Mouse (Mus musculus): Measurements from ENCODE around the gene Tecr. TPM values are rescaled to one million over a fixed set of nuclear protein-coding genes. Genes with fewer than 3 reads are reported as not detected.

Gene Tecr
- total and polyA plus RNA-seq, 2 experiments from 2014 or later = 327 to 380 TPM

GRCm38 (mm10) chr8:83534802-83535201, 73.0 kb downstream of the Tecr start:
- no peaks in the 10 kb centered on the region for H3K9me3 ChIP-seq (replicated peaks; ENCODE audit: control insufficient read depth, low read length)
- WGBS = 67% methylated on average over 2 of the region's 2 CpGs
- H3K27me3 ChIP-seq (ENCODE audit: control insufficient read depth, insufficient read depth, low read length) = no peaks in the 10 kb centered on the region
- TF ChIP-seq CTCF (IDR thresholded peaks at IDR 0.05; ENCODE audit: low read depth) (no peak), EP300 (IDR thresholded peaks at IDR 0.05; ENCODE audit: low read depth) (no peak)
- ATAC-seq (ENCODE audit: insufficient read depth, low read depth) = no peak
- no peak for DNase-seq (ENCODE audit: low spot score)
- H3K4me2 ChIP-seq (ENCODE audit: low read depth, low read length) = no peak overlapping the region
- no peak overlapping the region for H3K4me3 ChIP-seq (ENCODE audit: low read depth, low read length)
- H3K4me1 ChIP-seq (ENCODE audit: control insufficient read depth, insufficient read depth) = no peaks in the 10 kb centered on the region
- no peak overlapping the region for H3K27ac ChIP-seq (ENCODE audit: low read depth)
- no peaks in the 10 kb centered on the region for H3K36me3 ChIP-seq (replicated peaks; ENCODE audit: control insufficient read depth, insufficient read depth, low read length)
- no peak overlapping the region for H3K9ac ChIP-seq (replicated peaks; ENCODE audit: low read depth, low read length)

Other genes starting within 250 kb of the Tecr start
- gene Clgn, start 218.1 kb downstream of the Tecr start, total RNA-seq (2014; rRNA removed; ENCODE audit: low replicate concordance) = not detected in 2 replicates
- not detected in 2 replicates for gene Clgn, start 218.1 kb downstream of the Tecr start, polyA plus RNA-seq (2015; fragmentation: Nextera tagmentation; extraction: Ambion mirVana)
- gene Scoc, start 149.6 kb downstream of the Tecr start, total RNA-seq (2014; rRNA removed; ENCODE audit: low replicate concordance) = 18.3 and 39.8 TPM in 2 replicates
- 65.8 and 78.6 TPM in 2 replicates for gene Scoc, start 149.6 kb downstream of the Tecr start, polyA plus RNA-seq (2015; fragmentation: Nextera tagmentation; extraction: Ambion mirVana)
- gene Olfr370, start 72.2 kb downstream of the Tecr start, total RNA-seq (2014; rRNA removed; ENCODE audit: low replicate concordance) = not detected in 2 replicates
- gene Olfr370, start 72.2 kb downstream of the Tecr start, polyA plus RNA-seq (2015; fragmentation: Nextera tagmentation; extraction: Ambion mirVana) = not detected in 2 replicates
- gene Ndufb7, start 41.3 kb downstream of the Tecr start, total RNA-seq (2014; rRNA removed; ENCODE audit: low replicate concordance) = 431 and 682 TPM in 2 replicates
- 1,145 and 1,161 TPM in 2 replicates for gene Ndufb7, start 41.3 kb downstream of the Tecr start, polyA plus RNA-seq (2015; fragmentation: Nextera tagmentation; extraction: Ambion mirVana)
- gene Dnajb1, start 222 bp upstream of the Tecr start, total RNA-seq (2014; rRNA removed; ENCODE audit: low replicate concordance) = 17.6 and 21.3 TPM in 2 replicates
- 23.3 and 26.7 TPM in 2 replicates for gene Dnajb1, start 222 bp upstream of the Tecr start, polyA plus RNA-seq (2015; fragmentation: Nextera tagmentation; extraction: Ambion mirVana)
- gene Gipc1, start 44.7 kb upstream of the Tecr start, total RNA-seq (2014; rRNA removed; ENCODE audit: low replicate concordance) = 82.2 and 82.6 TPM in 2 replicates
- 101 and 102 TPM in 2 replicates for gene Gipc1, start 44.7 kb upstream of the Tecr start, polyA plus RNA-seq (2015; fragmentation: Nextera tagmentation; extraction: Ambion mirVana)
- gene Ptger1, start 58.7 kb upstream of the Tecr start, total RNA-seq (2014; rRNA removed; ENCODE audit: low replicate concordance) = 0.15 TPM in 1 of 2 replicates, not detected in the other
- gene Ptger1, start 58.7 kb upstream of the Tecr start, polyA plus RNA-seq (2015; fragmentation: Nextera tagmentation; extraction: Ambion mirVana) = 0.20 and 0.32 TPM in 2 replicates
- 44.2 and 57.4 TPM in 2 replicates for gene Pkn1, start 91.2 kb upstream of the Tecr start, total RNA-seq (2014; rRNA removed; ENCODE audit: low replicate concordance)
- gene Pkn1, start 91.2 kb upstream of the Tecr start, polyA plus RNA-seq (2015; fragmentation: Nextera tagmentation; extraction: Ambion mirVana) = 13.0 and 14.2 TPM in 2 replicates
- gene Ddx39, start 107.2 kb upstream of the Tecr start, total RNA-seq (2014; rRNA removed; ENCODE audit: low replicate concordance) = 92.5 and 95.7 TPM in 2 replicates
- 75.5 and 79.3 TPM in 2 replicates for gene Ddx39, start 107.2 kb upstream of the Tecr start, polyA plus RNA-seq (2015; fragmentation: Nextera tagmentation; extraction: Ambion mirVana)
- 46.4 and 51.2 TPM in 2 replicates for gene Adgre5, start 133.4 kb upstream of the Tecr start, total RNA-seq (2014; rRNA removed; ENCODE audit: low replicate concordance)
- gene Adgre5, start 133.4 kb upstream of the Tecr start, polyA plus RNA-seq (2015; fragmentation: Nextera tagmentation; extraction: Ambion mirVana) = 35.3 and 35.8 TPM in 2 replicates

Data from heart, postnatal 0 days (tissue).